Mouse (Mus musculus): ENCODE measurements around the gene Cysltr2.

Cysltr2 gene

GRCm38 (mm10) chr14:72985113-72985512 lies 63.8 kb downstream of the Cysltr2 start:
- DNase-seq = no peak

- peak; percentile 87 for DNase-seq
Observed at GRCm38 (mm10) chr14:72983456-72983855, 65.5 kb downstream of the Cysltr2 start.

- no peak for DNase-seq
Observed at GRCm38 (mm10) chr14:72982981-72983436, 65.9 kb downstream of the Cysltr2 start.

GRCm38 (mm10) chr14:72980761-72981160 lies 68.2 kb downstream of the Cysltr2 start:
- no peak for DNase-seq

GRCm38 (mm10) chr14:72980106-72980505 lies 68.8 kb downstream of the Cysltr2 start:
- DNase-seq = no peak

- DNase-seq = no peak
Observed at GRCm38 (mm10) chr14:72976111-72976510, 72.8 kb downstream of the Cysltr2 start.
